In genomic region chr6:7822688-7823087, GRCm38 (mm10) we compare ENCODE assay signal across 31 mouse cellular contexts.
"Had no signal": no experiment of that assay in that cellular context is flagged by ENCODE, and none has a peak within 500 bp of the region (broad histone marks: within the 10 kb centered on the region; RNA-seq: fewer than 3 reads in every experiment).

No protein-coding gene starts in this region.

- H3K4me2 ChIP-seq: limb, embryonic 12.5 days; limb, embryonic 13.5 days; limb, embryonic 15.5 days; liver, embryonic 11.5 days; liver, embryonic 12.5 days; liver, embryonic 13.5 days; liver, embryonic 15.5 days; lung, embryonic 14.5 days; lung, embryonic 15.5 days; midbrain, embryonic 11.5 days; midbrain, embryonic 12.5 days; midbrain, embryonic 13.5 days; midbrain, embryonic 15.5 days had no signal

- H3K9ac ChIP-seq: limb, embryonic 12.5 days; limb, embryonic 13.5 days; limb, embryonic 15.5 days; liver, embryonic 12.5 days; liver, embryonic 13.5 days; liver, embryonic 14.5 days; liver, embryonic 15.5 days; liver, postnatal 0 days; lung, embryonic 14.5 days; lung, embryonic 15.5 days; midbrain, embryonic 12.5 days; midbrain, embryonic 13.5 days; midbrain, embryonic 15.5 days had no signal

- H3K27ac ChIP-seq: limb, embryonic 10.5 days; limb, embryonic 12.5 days; limb, embryonic 13.5 days; limb, embryonic 15.5 days; liver, embryonic 12.5 days; liver, embryonic 13.5 days; liver, embryonic 14.5 days; liver, embryonic 15.5 days; lung, embryonic 15.5 days; macrophage; midbrain, embryonic 10.5 days; midbrain, embryonic 12.5 days; midbrain, embryonic 13.5 days; midbrain, embryonic 15.5 days had no signal

- H3K4me1 ChIP-seq: limb, embryonic 10.5 days; limb, embryonic 12.5 days; limb, embryonic 13.5 days; limb, embryonic 15.5 days; liver, embryonic 12.5 days; liver, embryonic 13.5 days; liver, embryonic 15.5 days; lung, embryonic 15.5 days; midbrain, embryonic 12.5 days; midbrain, embryonic 13.5 days; midbrain, embryonic 15.5 days had no signal

- H3K36me3 ChIP-seq: limb, embryonic 10.5 days; limb, embryonic 12.5 days; limb, embryonic 13.5 days; limb, embryonic 15.5 days; liver, embryonic 12.5 days; liver, embryonic 13.5 days; liver, embryonic 15.5 days; lung, embryonic 15.5 days; midbrain, embryonic 10.5 days; midbrain, embryonic 12.5 days; midbrain, embryonic 13.5 days; midbrain, embryonic 15.5 days had no signal

- ATAC-seq: liver, embryonic 12.5 days; liver, postnatal 0 days; lung, postnatal 0 days; midbrain, embryonic 13.5 days; midbrain, embryonic 15.5 days; midbrain, embryonic 16.5 days had no signal

- H3K9me3 ChIP-seq: limb, embryonic 10.5 days; limb, embryonic 12.5 days; limb, embryonic 13.5 days; limb, embryonic 15.5 days; liver, embryonic 12.5 days; liver, embryonic 13.5 days; liver, embryonic 15.5 days; lung, embryonic 15.5 days; megakaryocyte, embryonic 14.5 days; midbrain, embryonic 10.5 days; midbrain, embryonic 12.5 days; midbrain, embryonic 13.5 days; midbrain, embryonic 15.5 days had no signal

- H3K27me3 ChIP-seq: limb, embryonic 12.5 days; limb, embryonic 13.5 days; limb, embryonic 15.5 days; liver, embryonic 12.5 days; liver, embryonic 13.5 days; liver, embryonic 15.5 days; lung, embryonic 15.5 days; midbrain, embryonic 12.5 days; midbrain, embryonic 13.5 days; midbrain, embryonic 15.5 days had no signal

- H3K4me3 ChIP-seq: limb, embryonic 10.5 days; limb, embryonic 12.5 days; limb, embryonic 13.5 days; limb, embryonic 15.5 days; liver, embryonic 12.5 days; liver, embryonic 13.5 days; liver, embryonic 15.5 days; lung, embryonic 15.5 days; megakaryocyte, embryonic 14.5 days; midbrain, embryonic 10.5 days; midbrain, embryonic 12.5 days; midbrain, embryonic 13.5 days; midbrain, embryonic 15.5 days; myocyte had no signal

- DNase-seq: left cerebral cortex, postnatal 4 days; liver; liver, embryonic 13.5 days; liver, postnatal 0 days; lung, adult 18-20 months; lung, adult 2 months; lung, embryonic 14.5 days; lung, postnatal 10 days; lung, postnatal 14 days; lung, postnatal 36 days; lung, postnatal 4 days; midbrain, embryonic 14.5 days had no signal
